Mouse (Mus musculus) forebrain, embryonic 16.5 days (tissue): Measurements from ENCODE around the gene Olfr472. TPM values are rescaled to one million over a fixed set of nuclear protein-coding genes. Genes with fewer than 3 reads are reported as not detected.
"Not testable (repeated sequence)": the region's sequence is repeated elsewhere in the genome, so short reads cannot be mapped to it uniquely, and the experiment has no call there.

Source experiments
- ATAC-seq: fragments of 200-750 bp; cut with Nextera tagmentation; 2 replicates; pipeline ENCODE4 v1.8.0; 2017; ENCODE audit warnings: mild to moderate bottlenecking, moderate library complexity
- H3K27ac ChIP-seq: fragments of 300-500 bp; sonication (generic); 2 replicates; pipeline ENCODE4 v1.5.1; 2014; ENCODE audit warnings: low read length, control low read depth
- H3K27me3 ChIP-seq: fragments of 300-500 bp; sonication (generic); replicated peaks from 2 replicates; pipeline ENCODE4 v1.6.1; 2014; ENCODE audit warnings: low read length; ENCODE audit not compliant: control insufficient read depth, insufficient read depth
- H3K36me3 ChIP-seq: fragments of 300-500 bp; sonication (generic); 2 replicates; pipeline ENCODE4 v1.6.1; 2014; ENCODE audit not compliant: control insufficient read depth, insufficient read depth
- H3K4me1 ChIP-seq: fragments of 300-500 bp; sonication (generic); replicated peaks from 2 replicates; pipeline ENCODE4 v1.6.1; 2014; ENCODE audit warnings: low read length; ENCODE audit not compliant: control insufficient read depth, insufficient read depth
- H3K4me2 ChIP-seq: fragments of 300-500 bp; sonication (generic); 2 replicates; pipeline ENCODE4 v1.6.1; 2014; ENCODE audit warnings: mild to moderate bottlenecking, low read length, control low read depth
- H3K4me3 ChIP-seq: fragments of 300-500 bp; sonication (generic); replicated peaks from 2 replicates; pipeline ENCODE4 v1.5.1; 2014; ENCODE audit warnings: mild to moderate bottlenecking, low read length, control low read depth
- H3K9ac ChIP-seq: fragments of 300-500 bp; sonication (generic); replicated peaks from 2 replicates; pipeline ENCODE4 v1.6.1; 2014; ENCODE audit warnings: low read depth, low read length, control low read depth
- H3K9me3 ChIP-seq: fragments of 300-500 bp; sonication (generic); 2 replicates; pipeline ENCODE4 v1.6.1; 2016; ENCODE audit warnings: low read length; ENCODE audit not compliant: control insufficient read depth
- WGBS: fragments of 180-500 bp; shearing (Covaris S2); extraction: QIAGEN DNeasy Blood & Tissue Kit; methylation state at CpG from one replicate; pipeline ENCODE4 v1.1.7; 2014; 5-methylcytosine and 5-hydroxymethylcytosine counted together
- polyA plus RNA-seq: library from polyadenylated mRNA; unstranded; fragments of >200 nt; fragmentation: Nextera tagmentation; extraction: Ambion mirVana; gene quantifications from 2 replicates; pipeline ENCODE4 v1.2.1, GENCODE M21; 2015

Gene Olfr472
- polyA plus RNA-seq, result not detected in 2 replicates

DNA sequence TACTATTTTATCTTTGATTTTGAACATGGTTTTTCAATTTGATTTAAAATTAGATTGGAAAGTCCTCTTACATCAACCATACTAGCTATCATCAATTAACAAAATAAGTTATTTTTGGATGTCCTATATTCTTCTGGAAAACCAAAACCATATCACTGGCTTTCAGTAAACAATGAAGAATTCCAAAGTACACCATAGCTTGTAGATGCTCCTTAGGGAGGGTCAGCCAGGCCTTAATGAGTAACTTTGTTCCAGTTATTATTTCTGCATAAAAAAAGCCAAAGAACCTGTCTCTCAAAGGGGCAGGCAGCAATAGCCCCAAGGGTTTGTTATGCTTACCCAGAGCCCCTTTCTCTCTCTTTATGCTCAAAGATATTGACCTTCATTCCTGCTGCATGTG is at the start of gene Olfr472:
Gene Olfr472 (plus strand): TSS at position 301 of the 400 bp plus-strand sequence.
- no peaks in the 10 kb centered on the region for H3K27me3 ChIP-seq
- no peak within 1 kb of the TSS for H3K9ac ChIP-seq
- no peaks in the 10 kb centered on the region for H3K9me3 ChIP-seq
- ATAC-seq, result no peak
- H3K4me2 ChIP-seq, result no peak within 1 kb of the TSS
- H3K36me3 ChIP-seq, result no peaks in the 10 kb centered on the region
- no peak within 1 kb of the TSS for H3K27ac ChIP-seq
- no peaks in the 10 kb centered on the region for H3K4me1 ChIP-seq
- H3K4me3 ChIP-seq, result no peak within 1 kb of the TSS

GRCm38 (mm10) chr7:107930146-107930545 is 32.4 kb downstream of the Olfr472 start, which contains the start of gene Olfr473:
Olfr473 (plus strand) TSS chr7:107930446.
- H3K27ac ChIP-seq, result no peak within 1 kb of the TSS
- H3K4me1 ChIP-seq, result no peaks in the 10 kb centered on the region
- H3K4me2 ChIP-seq, result no peak within 1 kb of the TSS
- no peak for ATAC-seq
- no peaks in the 10 kb centered on the region for H3K9me3 ChIP-seq
- no peaks in the 10 kb centered on the region for H3K27me3 ChIP-seq
- no peaks in the 10 kb centered on the region for H3K36me3 ChIP-seq
- no peak within 1 kb of the TSS for H3K4me3 ChIP-seq
- H3K9ac ChIP-seq, result no peak within 1 kb of the TSS
- 97% methylated on average over 1 of the region's 1 CpGs for WGBS

DNA sequence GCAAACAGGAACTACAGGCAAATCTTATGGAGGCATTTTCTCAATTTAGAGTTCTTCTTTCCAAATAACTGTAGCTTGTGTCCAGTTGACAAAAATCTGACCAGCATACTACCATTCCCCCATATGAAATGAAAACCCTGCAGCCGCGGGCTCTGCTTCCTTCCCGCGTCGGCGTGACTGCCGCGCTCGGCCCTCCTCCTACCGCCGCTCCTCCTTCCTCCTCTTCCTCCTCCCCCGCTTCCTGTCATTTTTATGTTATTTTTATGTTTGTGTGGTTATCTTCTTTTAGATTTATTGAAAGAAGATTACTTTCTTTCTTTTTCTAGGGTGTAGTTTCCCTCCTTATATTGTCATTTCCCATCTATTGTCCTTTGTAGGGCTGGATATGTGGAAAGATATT is 54.8 kb downstream of the Olfr472 start:
- H3K36me3 ChIP-seq, H3K4me1 ChIP-seq, H3K4me2 ChIP-seq, H3K9me3 ChIP-seq, H3K9ac ChIP-seq, ATAC-seq, H3K4me3 ChIP-seq, H3K27me3 ChIP-seq, H3K27ac ChIP-seq: not testable (repeated sequence)
- 96% methylated on average over 12 of the region's 12 CpGs for WGBS

- Histone ChIP-seq H3K4me2 (no peak within 1 kb of the TSS), H3K4me1 (no peaks in the 10 kb centered on the region), H3K9ac (no peak within 1 kb of the TSS), H3K9me3 (no peaks in the 10 kb centered on the region), H3K27me3 (no peaks in the 10 kb centered on the region), H3K36me3 (no peaks in the 10 kb centered on the region), H3K27ac (no peak within 1 kb of the TSS), H3K4me3 (no peak within 1 kb of the TSS)
- WGBS, result 87% methylated on average over 1 of the region's 1 CpGs
- no peak for ATAC-seq
These were observed 56.6 kb downstream of the Olfr472 start, which contains the start of gene Olfr474 for GRCm38 (mm10) chr7:107954343-107954742. Olfr474 (plus strand) TSS chr7:107954643.

Other genes with a start within 250 kb of the Olfr472 start
- gene Cyb5r2, start 139.9 kb upstream of the Olfr472 start, polyA plus RNA-seq, result 0.18 TPM in 1 of 2 replicates, not detected in the other
- gene Ovch2, start 96.7 kb upstream of the Olfr472 start, polyA plus RNA-seq, result not detected in 2 replicates
- gene Olfr467, start 85.6 kb upstream of the Olfr472 start, polyA plus RNA-seq, result not detected in 2 replicates
- not detected in 2 replicates for gene Olfr469, start 72.4 kb upstream of the Olfr472 start, polyA plus RNA-seq
- not detected in 2 replicates for gene Olfr470, start 50.4 kb upstream of the Olfr472 start, polyA plus RNA-seq
- not detected in 2 replicates for gene Olfr473, start 32.5 kb downstream of the Olfr472 start, polyA plus RNA-seq
- not detected in 2 replicates for gene Olfr474, start 56.7 kb downstream of the Olfr472 start, polyA plus RNA-seq
- not detected in 2 replicates for gene Olfr476, start 66.9 kb downstream of the Olfr472 start, polyA plus RNA-seq
- gene Olfr477, start 88.8 kb downstream of the Olfr472 start, polyA plus RNA-seq, result not detected in 2 replicates
- not detected in 2 replicates for gene Olfr478, start 136.1 kb downstream of the Olfr472 start, polyA plus RNA-seq
- not detected in 2 replicates for gene Olfr479, start 152.8 kb downstream of the Olfr472 start, polyA plus RNA-seq
- not detected in 2 replicates for gene Olfr480, start 169.4 kb downstream of the Olfr472 start, polyA plus RNA-seq
- gene Olfr481, start 182.0 kb downstream of the Olfr472 start, polyA plus RNA-seq, result not detected in 2 replicates
- not detected in 2 replicates for gene Olfr482, start 199.7 kb downstream of the Olfr472 start, polyA plus RNA-seq
- gene Olfr483, start 202.9 kb downstream of the Olfr472 start, polyA plus RNA-seq, result not detected in 2 replicates
- not detected in 2 replicates for gene Olfr484, start 229.5 kb downstream of the Olfr472 start, polyA plus RNA-seq